Mouse (Mus musculus): Measurements from ENCODE around the gene Edn1.

DNA sequence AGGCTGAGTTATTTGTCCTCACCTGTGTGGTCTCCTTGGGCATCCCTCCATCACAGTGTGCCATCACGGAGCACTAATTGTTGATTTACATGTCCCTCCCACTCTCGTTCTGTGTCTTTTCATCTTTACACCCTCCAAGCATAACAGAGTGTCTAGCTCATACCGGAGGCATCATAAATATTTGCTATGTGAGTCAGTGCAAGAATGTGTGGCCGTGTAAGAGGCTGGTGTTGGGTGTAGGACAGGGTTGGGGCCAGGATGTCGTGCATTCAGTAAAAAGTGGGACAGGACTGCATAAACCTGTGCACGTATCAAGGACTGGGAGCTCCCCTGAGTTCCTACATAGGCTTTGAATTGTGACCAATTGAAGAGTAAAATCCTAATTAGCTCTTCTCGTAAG is 50.4 kb downstream of the Edn1 start:
- TF ChIP-seq POLR2A (IDR thresholded peaks at IDR 0.05; ENCODE audit: extremely low read depth, insufficient read depth, low read length) (no peak), CTCF (IDR thresholded peaks at IDR 0.05; ENCODE audit: extremely low read depth, insufficient read depth, low read length) (no peak)

Data from cortical plate, adult 2 months (tissue).